Mouse (Mus musculus) lung, embryonic 14.5 days (tissue): ENCODE measurements around the gene Tspan18. TPM values are rescaled to one million over a fixed set of nuclear protein-coding genes. Genes with fewer than 3 reads are reported as not detected.

Experiments used
- ATAC-seq: fragments of 200-750 bp; cut with Nextera tagmentation; 2 replicates; pipeline ENCODE4 v1.8.0; 2017; ENCODE audit warnings: mild to moderate bottlenecking, moderate TSS enrichment, moderate library complexity; ENCODE audit not compliant: insufficient read depth
- DNase-seq: peaks from one replicate; pipeline ENCODE4 v3.0.0-alpha.2; 2015
- H3K27ac ChIP-seq: fragments of 300-500 bp; sonication (generic); 2 replicates; pipeline ENCODE4 v1.5.1; 2014; ENCODE audit warnings: low read depth, mild to moderate bottlenecking, moderate library complexity
- H3K27me3 ChIP-seq: fragments of 300-500 bp; sonication (generic); 2 replicates; pipeline ENCODE4 v1.6.1; 2014; ENCODE audit warnings: low read length, control low read depth; ENCODE audit not compliant: insufficient read depth
- H3K36me3 ChIP-seq: fragments of 300-500 bp; sonication (generic); 2 replicates; pipeline ENCODE4 v1.6.1; 2014; ENCODE audit warnings: control low read depth; ENCODE audit not compliant: insufficient read depth
- H3K4me1 ChIP-seq: fragments of 300-500 bp; sonication (generic); 2 replicates; pipeline ENCODE4 v1.6.1; 2014; ENCODE audit warnings: antibody characterized with exemption, control low read depth; ENCODE audit not compliant: insufficient read depth
- H3K4me2 ChIP-seq: fragments of 300-500 bp; sonication (generic); 2 replicates; pipeline ENCODE4 v1.6.1; 2014; ENCODE audit warnings: mild to moderate bottlenecking
- H3K4me3 ChIP-seq: fragments of 300-500 bp; sonication (generic); 2 replicates; pipeline ENCODE4 v1.5.1; 2014; ENCODE audit warnings: low read depth, low read length
- H3K9ac ChIP-seq: fragments of 300-500 bp; sonication (generic); 2 replicates; pipeline ENCODE4 v1.6.1; 2014
- H3K9me3 ChIP-seq: fragments of 300-500 bp; sonication (generic); 2 replicates; pipeline ENCODE4 v1.6.1; 2016; ENCODE audit warnings: low read depth, low read length, control low read depth
- CTCF ChIP-seq: IDR thresholded peaks from 2 replicates; pipeline ENCODE4 v1.5.1; 2016; ENCODE audit warnings: antibody characterized with exemption, low read depth
- WGBS: fragments of 180-500 bp; shearing (Covaris S2); extraction: QIAGEN DNeasy Blood & Tissue Kit; methylation state at CpG from one replicate; pipeline ENCODE4 v1.1.7; 2014; 5-methylcytosine and 5-hydroxymethylcytosine counted together
- polyA plus RNA-seq: library from polyadenylated mRNA; unstranded; fragments of >200 nt; fragmentation: Nextera tagmentation; extraction: Ambion mirVana; gene quantifications from 2 replicates; pipeline ENCODE4 v1.2.1, GENCODE M21; 2014

The Tspan18 gene
- polyA plus RNA-seq, 1 experiment from 2014 or later = 36.8 TPM

DNA sequence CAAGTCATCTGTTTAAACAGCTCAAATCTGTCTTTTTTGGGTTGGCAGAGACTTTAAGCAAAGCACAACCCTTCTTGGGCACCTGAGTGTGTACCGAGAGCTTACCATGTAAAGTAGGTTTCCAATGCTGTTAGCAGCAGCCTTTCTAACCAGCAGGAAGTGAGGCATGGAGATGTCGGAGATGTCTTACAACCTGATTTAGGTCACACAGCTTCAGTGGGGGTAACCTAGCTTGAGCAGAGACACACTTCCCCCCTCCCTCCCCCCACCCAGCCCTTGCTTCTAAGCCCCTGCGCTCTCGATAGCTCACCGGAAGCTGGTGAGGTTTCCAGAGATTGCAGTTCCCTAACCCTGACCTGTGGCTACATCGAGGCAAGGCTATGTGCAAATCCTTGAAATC is 129.7 kb downstream of the Tspan18 start:
- ATAC-seq (no peak), DNase-seq (no peak)
- H3K4me1 ChIP-seq = no peaks in the 10 kb centered on the region
- TF ChIP-seq CTCF = no peak
- H3K4me3 ChIP-seq = no peak overlapping the region
- no peak overlapping the region for H3K4me2 ChIP-seq
- no peak overlapping the region for H3K27ac ChIP-seq
- H3K27me3 ChIP-seq = no peaks in the 10 kb centered on the region
- peaks cover 13% of the 10 kb centered on the region for H3K36me3 ChIP-seq
- WGBS = 88% methylated on average over 6 of the region's 6 CpGs
- no peaks in the 10 kb centered on the region for H3K9me3 ChIP-seq
- H3K9ac ChIP-seq = no peak overlapping the region

DNA sequence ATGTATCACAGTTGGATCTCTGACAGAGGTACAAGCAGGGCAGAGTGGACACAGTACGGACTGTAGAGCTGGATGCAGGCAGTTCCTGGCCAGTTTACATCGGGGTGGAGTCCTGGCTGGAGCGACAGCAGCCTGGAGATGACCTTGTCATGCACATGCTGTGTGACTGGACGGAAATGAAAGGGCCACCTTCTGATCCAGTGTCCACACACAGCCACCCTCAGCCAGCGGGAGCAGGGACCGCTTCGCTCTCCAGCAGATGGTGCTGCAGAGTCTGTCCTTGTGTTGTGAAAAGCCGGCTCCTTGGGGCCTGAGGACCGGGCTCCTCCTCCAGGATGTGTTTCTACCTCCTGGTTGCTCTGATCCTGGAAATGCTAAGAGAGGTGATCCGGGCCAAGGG is 130.6 kb downstream of the Tspan18 start:
- Histone ChIP-seq H3K36me3 (peaks cover 13% of the 10 kb centered on the region), H3K9ac (no peak overlapping the region), H3K27me3 (no peaks in the 10 kb centered on the region), H3K27ac (no peak overlapping the region), H3K4me2 (no peak overlapping the region), H3K9me3 (no peaks in the 10 kb centered on the region), H3K4me3 (no peak overlapping the region), H3K4me1 (no peaks in the 10 kb centered on the region)
- DNase-seq (peak; percentile 83), ATAC-seq (peak; percentile 42; the same call in 1 of the 2 replicates)
- TF ChIP-seq CTCF = peak; percentile 78
- WGBS = 12% methylated on average over 10 of the region's 10 CpGs

DNA sequence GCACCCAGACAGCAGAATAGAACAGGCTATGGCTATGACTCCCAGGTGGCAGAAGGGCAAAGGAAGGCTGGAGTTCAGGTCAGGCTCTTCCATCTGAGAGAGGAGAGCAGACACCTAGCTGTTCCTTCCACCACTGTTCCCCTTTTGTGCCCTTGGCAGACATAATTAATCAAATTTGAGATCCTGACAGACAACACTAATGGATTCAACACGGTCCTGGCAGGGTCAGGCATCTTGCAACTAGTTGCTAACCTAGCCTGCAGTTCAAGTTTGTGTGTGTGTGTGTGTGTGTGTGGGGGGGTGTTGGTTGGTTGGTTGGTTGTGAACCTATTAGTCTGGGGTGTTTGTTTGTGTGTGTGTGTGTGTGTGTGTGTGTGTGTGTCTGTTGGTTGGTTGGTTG is 131.5 kb downstream of the Tspan18 start:
- Histone ChIP-seq H3K27ac (no peak overlapping the region), H3K4me2 (no peak overlapping the region), H3K9me3 (no peaks in the 10 kb centered on the region), H3K9ac (no peak overlapping the region), H3K4me3 (no peak overlapping the region), H3K4me1 (no peaks in the 10 kb centered on the region), H3K36me3 (peaks cover 9% of the 10 kb centered on the region), H3K27me3 (no peaks in the 10 kb centered on the region)
- no peak for TF ChIP-seq CTCF
- ATAC-seq = no peak
- 18% methylated on average over 1 of the region's 1 CpGs for WGBS
- DNase-seq = no peak

DNA sequence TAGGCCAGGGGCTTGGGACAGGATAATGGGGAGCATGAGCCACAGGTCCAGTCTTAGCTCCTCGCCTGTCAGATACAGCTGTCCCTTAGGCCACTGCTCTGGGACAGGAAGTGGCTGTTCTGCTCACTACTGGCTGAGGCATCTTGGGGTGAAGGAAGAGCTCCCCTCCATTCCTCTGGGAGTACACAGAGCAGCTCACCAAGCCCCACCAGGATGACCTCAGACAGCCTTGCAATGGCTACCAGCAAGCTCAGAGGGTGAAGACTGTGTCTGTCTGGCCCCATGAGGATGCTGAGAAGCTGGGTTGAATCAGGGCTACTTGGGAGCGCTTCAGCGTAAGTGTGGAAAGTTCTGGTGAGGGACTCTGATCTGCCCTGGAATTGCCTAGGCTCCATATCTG is 132.3 kb downstream of the Tspan18 start:
- no peak overlapping the region for H3K4me3 ChIP-seq
- H3K9ac ChIP-seq = no peak overlapping the region
- H3K36me3 ChIP-seq = 0 out of 2 replicates have a peak, but pooled peaks cover 9% of the 10 kb centered on the region
- H3K9me3 ChIP-seq = no peaks in the 10 kb centered on the region
- no peak overlapping the region for H3K4me2 ChIP-seq
- ATAC-seq = no peak
- TF ChIP-seq CTCF = no peak
- no peaks in the 10 kb centered on the region for H3K27me3 ChIP-seq
- no peaks in the 10 kb centered on the region for H3K4me1 ChIP-seq
- 93% methylated on average over 3 of the region's 3 CpGs for WGBS
- DNase-seq = no peak
- no peak overlapping the region for H3K27ac ChIP-seq

DNA sequence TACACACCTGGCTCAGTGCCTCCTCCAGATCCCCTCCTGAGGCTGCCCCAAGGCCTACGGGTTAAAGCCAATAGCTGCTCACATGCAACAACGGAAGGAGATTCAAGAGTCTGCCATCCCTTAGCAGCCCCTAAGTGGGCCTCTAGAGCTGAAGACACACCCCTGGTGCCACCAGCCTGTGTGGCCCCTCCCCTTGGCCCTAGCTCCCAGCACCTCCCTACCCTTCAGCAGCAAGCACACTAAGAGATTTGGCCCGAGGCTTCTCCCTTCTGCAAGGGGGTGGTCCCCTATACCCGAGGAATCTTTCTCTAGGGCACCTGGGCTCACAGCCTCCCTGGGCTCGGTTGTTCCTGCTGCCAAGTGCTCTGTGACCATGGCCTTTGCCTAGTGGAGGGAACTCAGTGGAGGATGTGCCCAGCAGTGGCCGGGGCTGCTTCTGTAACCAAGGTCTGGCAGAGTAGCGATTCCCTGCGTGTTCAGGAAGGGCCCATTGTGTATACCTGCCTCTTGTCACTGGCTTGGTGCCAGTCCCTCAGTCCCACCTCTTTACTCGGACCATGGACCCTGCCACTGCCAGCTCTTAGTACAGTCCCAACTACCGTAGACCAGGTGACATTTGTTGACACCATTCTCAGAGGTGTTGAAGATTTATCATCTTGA is 133.5 kb downstream of the Tspan18 start:
- Histone ChIP-seq H3K9me3 (no peaks in the 10 kb centered on the region), H3K4me2 (no peak overlapping the region), H3K36me3 (0 out of 2 replicates have a peak, but pooled peaks cover 9% of the 10 kb centered on the region), H3K4me1 (no peaks in the 10 kb centered on the region), H3K27ac (no peak overlapping the region), H3K9ac (no peak overlapping the region), H3K27me3 (no peaks in the 10 kb centered on the region), H3K4me3 (no peak overlapping the region)
- TF ChIP-seq CTCF = no peak
- DNase-seq = no peak
- 57% methylated on average over 10 of the region's 10 CpGs for WGBS
- ATAC-seq = no peak

DNA sequence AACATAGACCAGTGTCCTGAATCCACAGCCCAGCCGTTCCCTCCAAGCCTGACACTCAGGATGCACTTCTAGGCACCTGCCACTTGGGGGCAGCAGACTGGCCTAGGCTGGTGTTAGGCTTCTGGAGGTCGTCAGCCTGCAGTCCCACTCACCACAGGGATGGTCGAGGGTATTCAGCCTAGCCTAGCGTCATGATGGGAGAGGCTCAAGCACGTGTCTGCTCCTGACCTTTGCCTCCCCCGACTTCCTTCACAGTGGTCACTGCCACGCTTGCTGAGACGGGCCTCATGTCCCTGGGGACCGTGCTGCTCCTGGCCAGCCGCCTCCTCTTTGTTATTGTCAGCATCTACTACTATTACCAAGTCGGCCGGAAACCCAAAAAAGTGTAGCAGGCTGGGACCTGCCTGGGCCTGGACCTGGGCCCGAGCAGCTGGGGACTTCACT is 134.8 kb downstream of the Tspan18 start:
- H3K27me3 ChIP-seq = no peaks in the 10 kb centered on the region
- H3K27ac ChIP-seq = no peak overlapping the region
- TF ChIP-seq CTCF = peak; percentile 98
- 39% methylated on average over 13 of the region's 13 CpGs for WGBS
- H3K4me3 ChIP-seq = no peak overlapping the region
- H3K4me1 ChIP-seq = no peaks in the 10 kb centered on the region
- 0 out of 2 replicates have a peak, but pooled peaks cover 6% of the 10 kb centered on the region for H3K36me3 ChIP-seq
- H3K9me3 ChIP-seq = no peaks in the 10 kb centered on the region
- peak; percentile 42 for ATAC-seq
- H3K4me2 ChIP-seq = no peak overlapping the region
- DNase-seq = peak; percentile 82
- no peak overlapping the region for H3K9ac ChIP-seq

DNA sequence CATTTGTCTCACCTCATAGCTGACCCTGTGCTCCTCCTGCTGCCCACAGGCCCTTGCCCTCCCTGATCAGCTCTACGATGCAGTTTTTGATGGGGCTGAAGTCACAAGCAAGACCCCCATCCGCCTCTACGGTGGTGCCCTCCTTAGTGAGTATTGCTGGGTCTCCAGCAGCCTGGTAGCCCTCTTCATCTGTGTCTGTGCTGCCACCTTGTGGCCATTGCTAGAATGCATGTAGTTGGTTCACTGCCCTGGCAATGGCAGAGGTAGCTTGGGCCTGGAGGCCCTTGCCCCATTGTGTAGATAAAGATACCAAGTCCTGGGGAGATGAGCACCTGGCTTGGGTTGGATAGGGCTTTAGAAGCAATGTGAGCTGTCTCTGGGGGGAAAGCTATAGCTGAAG is 135.5 kb downstream of the Tspan18 start:
- peak; percentile 98 for TF ChIP-seq CTCF
- DNase-seq (peak; percentile 97), ATAC-seq (peak; percentile 62)
- Histone ChIP-seq H3K36me3 (0 out of 2 replicates have a peak, but pooled peaks cover 6% of the 10 kb centered on the region), H3K27ac (no peak overlapping the region), H3K9me3 (no peaks in the 10 kb centered on the region), H3K9ac (no peak overlapping the region), H3K27me3 (no peaks in the 10 kb centered on the region), H3K4me2 (no peak overlapping the region), H3K4me3 (no peak overlapping the region), H3K4me1 (no peaks in the 10 kb centered on the region)
- WGBS = 6% methylated on average over 3 of the region's 3 CpGs
